Mouse (Mus musculus): ENCODE data around the gene Zcchc17. TPM values are rescaled to one million over a fixed set of nuclear protein-coding genes. Genes with fewer than 3 reads are reported as not detected.

Zcchc17 gene
- polyA plus RNA-seq, 1 experiment from 2014 or later = 91.7 TPM

DNA sequence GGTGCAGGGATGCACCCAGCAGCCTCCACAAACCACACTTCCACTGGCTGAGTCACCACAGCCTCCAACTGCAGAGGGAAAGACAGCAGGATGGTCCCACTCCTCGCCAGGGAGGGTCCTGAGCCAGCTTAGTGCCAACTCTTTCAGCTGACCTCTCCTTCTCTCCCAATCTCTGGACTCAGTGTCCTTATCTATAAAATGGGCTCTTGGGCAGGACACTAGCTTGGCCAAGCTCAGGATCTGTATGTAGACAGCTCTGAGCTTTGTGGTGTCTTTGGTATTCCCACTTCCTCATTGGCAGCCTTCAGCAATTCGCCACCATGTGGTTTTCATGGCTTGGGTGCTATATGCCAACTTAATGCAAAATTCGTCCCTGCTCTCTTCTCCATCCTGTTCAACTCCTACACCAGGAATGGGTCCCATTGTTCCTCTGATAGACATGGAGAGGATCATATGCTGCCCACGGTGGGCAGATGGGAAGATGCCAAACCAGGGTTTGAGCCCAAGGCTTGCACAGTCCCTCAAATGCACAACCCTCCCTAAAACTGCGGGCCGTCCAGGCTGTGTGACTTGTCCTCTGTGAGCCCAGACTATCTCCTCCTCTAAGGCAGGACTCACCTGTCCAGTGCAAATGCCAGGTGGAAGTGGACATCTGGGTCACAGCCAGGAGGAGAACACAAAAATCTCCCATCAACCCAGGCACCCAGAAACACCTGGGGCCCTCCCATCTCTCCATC is 89.0 kb downstream of the Zcchc17 start:
- Histone ChIP-seq H3K36me3 (ENCODE audit: control insufficient read depth, insufficient read depth, low read length) (0 out of 2 replicates have a peak, but pooled peaks cover 9% of the 10 kb centered on the region), H3K4me1 (ENCODE audit: control insufficient read depth, insufficient read depth, low read length) (peaks cover 21% of the 10 kb centered on the region), H3K4me3 (ENCODE audit: low read depth, low read length) (no peak overlapping the region), H3K27me3 (replicated peaks; ENCODE audit: control insufficient read depth, insufficient read depth, low read length) (no peaks in the 10 kb centered on the region), H3K9me3 (replicated peaks; ENCODE audit: control insufficient read depth, low read length) (no peaks in the 10 kb centered on the region), H3K9ac (ENCODE audit: low read length) (no peak overlapping the region), H3K4me2 (ENCODE audit: low read length) (no peak overlapping the region), H3K27ac (ENCODE audit: low read depth, low read length) (peak overlapping the region; percentile 55; the same call in 1 of the 2 replicates)
- no peak for DNase-seq (ENCODE audit: low spot score)
- WGBS = 87% methylated on average over 6 of the region's 6 CpGs
- no peak for ATAC-seq

DNA sequence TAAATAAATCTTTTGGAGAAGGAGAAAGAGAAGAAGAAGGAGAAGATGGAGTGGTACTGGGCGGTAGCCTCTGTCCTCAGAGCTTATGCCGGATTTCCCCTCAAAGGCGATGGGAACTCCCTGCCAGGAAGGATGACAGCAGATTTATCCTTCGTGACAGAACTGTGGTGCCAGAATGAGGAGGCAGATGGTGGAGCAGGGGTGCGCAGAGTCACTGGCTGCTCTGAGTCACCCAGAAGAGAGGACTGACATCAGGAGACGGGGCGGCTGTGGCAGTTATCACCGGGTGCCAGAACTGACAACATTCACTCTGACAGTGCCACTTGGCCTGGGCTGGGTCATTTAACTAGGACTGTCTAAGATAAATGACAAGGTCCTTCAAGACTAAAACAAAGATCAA is 89.7 kb downstream of the Zcchc17 start:
- Histone ChIP-seq H3K9me3 (replicated peaks; ENCODE audit: control insufficient read depth, low read length) (no peaks in the 10 kb centered on the region), H3K4me1 (ENCODE audit: control insufficient read depth, insufficient read depth, low read length) (peaks cover 16% of the 10 kb centered on the region), H3K27ac (ENCODE audit: low read depth, low read length) (peak overlapping the region; percentile 31; the same call in 1 of the 2 replicates), H3K9ac (ENCODE audit: low read length) (no peak overlapping the region), H3K36me3 (ENCODE audit: control insufficient read depth, insufficient read depth, low read length) (0 out of 2 replicates have a peak, but pooled peaks cover 9% of the 10 kb centered on the region), H3K4me2 (ENCODE audit: low read length) (no peak overlapping the region), H3K4me3 (ENCODE audit: low read depth, low read length) (no peak overlapping the region), H3K27me3 (replicated peaks; ENCODE audit: control insufficient read depth, insufficient read depth, low read length) (no peaks in the 10 kb centered on the region)
- DNase-seq (ENCODE audit: low spot score) (peak; percentile 55), ATAC-seq (no peak)
- 76% methylated on average over 8 of the region's 8 CpGs for WGBS

DNA sequence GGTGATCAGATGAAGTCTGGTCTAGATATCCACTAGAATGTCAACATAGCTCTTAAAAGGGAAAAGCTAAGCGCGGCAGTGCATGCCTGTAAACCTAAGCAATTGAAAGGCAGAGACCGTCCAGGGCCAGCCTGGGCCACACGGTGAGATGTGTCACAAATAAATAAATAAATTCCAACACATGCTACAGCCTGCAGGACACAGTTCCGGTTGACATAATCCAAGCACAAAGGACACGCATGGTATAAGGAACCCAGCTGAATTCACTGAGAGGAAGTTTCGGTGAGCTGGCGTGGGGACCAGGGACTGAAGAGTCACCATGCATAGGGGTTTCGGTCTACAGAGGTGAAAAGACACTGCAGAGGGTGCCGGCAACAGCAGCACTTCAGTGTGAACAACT is 91.0 kb downstream of the Zcchc17 start:
- Histone ChIP-seq H3K9ac (ENCODE audit: low read length) (no peak overlapping the region), H3K4me3 (ENCODE audit: low read depth, low read length) (no peak overlapping the region), H3K4me1 (ENCODE audit: control insufficient read depth, insufficient read depth, low read length) (peaks cover 16% of the 10 kb centered on the region), H3K9me3 (replicated peaks; ENCODE audit: control insufficient read depth, low read length) (no peaks in the 10 kb centered on the region), H3K4me2 (ENCODE audit: low read length) (no peak overlapping the region), H3K27ac (ENCODE audit: low read depth, low read length) (no peak overlapping the region), H3K36me3 (ENCODE audit: control insufficient read depth, insufficient read depth, low read length) (peaks cover 16% of the 10 kb centered on the region), H3K27me3 (replicated peaks; ENCODE audit: control insufficient read depth, insufficient read depth, low read length) (no peaks in the 10 kb centered on the region)
- ATAC-seq (no peak), DNase-seq (ENCODE audit: low spot score) (no peak)
- WGBS = 90% methylated on average over 10 of the region's 10 CpGs

DNA sequence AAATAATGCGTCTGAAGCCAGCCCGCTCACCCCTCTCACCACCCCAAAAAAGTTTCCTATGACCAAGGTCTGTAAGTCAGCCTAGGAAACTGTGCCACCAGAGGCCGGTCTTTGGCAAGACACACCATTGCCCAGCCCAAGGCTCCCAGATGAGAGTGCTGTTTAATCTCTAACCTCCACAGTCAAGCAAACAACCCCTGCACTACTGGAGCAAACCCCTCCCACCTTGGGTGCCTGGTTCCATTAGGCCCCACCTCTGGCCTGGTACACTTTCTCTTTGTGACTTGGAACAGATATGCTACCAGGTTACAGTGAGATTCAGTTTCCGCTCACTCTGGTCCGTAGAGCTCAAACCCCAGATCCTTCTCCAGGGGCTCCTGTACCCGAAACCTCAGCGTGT is 92.7 kb downstream of the Zcchc17 start:
- no peak overlapping the region for H3K4me2 ChIP-seq (ENCODE audit: low read length)
- no peaks in the 10 kb centered on the region for H3K9me3 ChIP-seq (replicated peaks; ENCODE audit: control insufficient read depth, low read length)
- no peak overlapping the region for H3K4me3 ChIP-seq (ENCODE audit: low read depth, low read length)
- no peak for ATAC-seq
- no peak overlapping the region for H3K9ac ChIP-seq (ENCODE audit: low read length)
- H3K27me3 ChIP-seq (replicated peaks; ENCODE audit: control insufficient read depth, insufficient read depth, low read length) = no peaks in the 10 kb centered on the region
- 0 out of 2 replicates have a peak, but pooled peaks cover 4% of the 10 kb centered on the region for H3K4me1 ChIP-seq (ENCODE audit: control insufficient read depth, insufficient read depth, low read length)
- H3K36me3 ChIP-seq (ENCODE audit: control insufficient read depth, insufficient read depth, low read length) = peaks cover 32% of the 10 kb centered on the region
- WGBS = 78% methylated on average over 7 of the region's 7 CpGs
- 0 out of 2 replicates have a peak overlapping the region, but pooled peaks have one; percentile 27 for H3K27ac ChIP-seq (ENCODE audit: low read depth, low read length)
- no peak for DNase-seq (ENCODE audit: low spot score)

DNA sequence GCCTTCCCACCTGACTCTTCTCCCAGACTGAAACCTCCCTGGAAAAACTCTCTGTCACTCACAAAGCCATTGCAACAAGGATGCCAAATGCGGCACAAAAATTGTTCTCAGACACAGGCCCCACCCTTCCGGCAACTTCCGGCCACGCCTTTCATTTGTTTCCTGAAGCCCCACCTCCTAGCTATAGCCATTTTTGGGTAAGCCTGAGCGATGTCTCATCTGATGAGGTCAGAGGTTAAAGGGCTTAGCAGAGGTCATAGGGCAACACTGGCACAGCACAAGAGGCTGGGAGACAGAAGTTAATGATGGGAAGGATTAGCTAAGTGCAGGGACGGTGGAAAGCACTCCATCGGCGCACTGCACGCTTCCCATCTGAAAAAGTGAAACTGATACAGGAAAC is 93.1 kb downstream of the Zcchc17 start:
- ATAC-seq (no peak), DNase-seq (ENCODE audit: low spot score) (no peak)
- Histone ChIP-seq H3K4me2 (ENCODE audit: low read length) (no peak overlapping the region), H3K4me1 (ENCODE audit: control insufficient read depth, insufficient read depth, low read length) (0 out of 2 replicates have a peak, but pooled peaks cover 4% of the 10 kb centered on the region), H3K9ac (ENCODE audit: low read length) (no peak overlapping the region), H3K27me3 (replicated peaks; ENCODE audit: control insufficient read depth, insufficient read depth, low read length) (no peaks in the 10 kb centered on the region), H3K9me3 (replicated peaks; ENCODE audit: control insufficient read depth, low read length) (no peaks in the 10 kb centered on the region), H3K4me3 (ENCODE audit: low read depth, low read length) (no peak overlapping the region), H3K36me3 (ENCODE audit: control insufficient read depth, insufficient read depth, low read length) (peaks cover 37% of the 10 kb centered on the region), H3K27ac (ENCODE audit: low read depth, low read length) (no peak overlapping the region)
- 51% methylated on average over 9 of the region's 9 CpGs for WGBS

Other genes starting within 250 kb of the Zcchc17 start
- 0.13 and 0.48 TPM in 2 replicates for gene Hcrtr1, start 220.6 kb downstream of the Zcchc17 start, polyA plus RNA-seq (2014; fragmentation: Nextera tagmentation; extraction: Ambion mirVana)
- gene Tinagl1, start 184.8 kb downstream of the Zcchc17 start, polyA plus RNA-seq (2014; fragmentation: Nextera tagmentation; extraction: Ambion mirVana) = 2.7 and 4.0 TPM in 2 replicates
- gene Gm853, start 137.5 kb downstream of the Zcchc17 start, polyA plus RNA-seq (2014; fragmentation: Nextera tagmentation; extraction: Ambion mirVana) = 0.11 and 0.89 TPM in 2 replicates
- 79.1 and 93.9 TPM in 2 replicates for gene Serinc2, start 80.7 kb downstream of the Zcchc17 start, polyA plus RNA-seq (2014; fragmentation: Nextera tagmentation; extraction: Ambion mirVana)
- gene Fabp3, start 51.3 kb downstream of the Zcchc17 start, polyA plus RNA-seq (2014; fragmentation: Nextera tagmentation; extraction: Ambion mirVana) = 107 and 121 TPM in 2 replicates
- 0.63 and 0.80 TPM in 2 replicates for gene Gm10570, start 51.3 kb downstream of the Zcchc17 start, polyA plus RNA-seq (2014; fragmentation: Nextera tagmentation; extraction: Ambion mirVana)
- gene Snrnp40, start 189 bp upstream of the Zcchc17 start, polyA plus RNA-seq (2014; fragmentation: Nextera tagmentation; extraction: Ambion mirVana) = 143 and 160 TPM in 2 replicates
- 12.6 and 15.8 TPM in 2 replicates for gene Nkain1, start 214.2 kb upstream of the Zcchc17 start, polyA plus RNA-seq (2014; fragmentation: Nextera tagmentation; extraction: Ambion mirVana)

All from forebrain, embryonic 14.5 days (tissue).